Mouse (Mus musculus): ENCODE measurements around the gene Pld1.

DNA sequence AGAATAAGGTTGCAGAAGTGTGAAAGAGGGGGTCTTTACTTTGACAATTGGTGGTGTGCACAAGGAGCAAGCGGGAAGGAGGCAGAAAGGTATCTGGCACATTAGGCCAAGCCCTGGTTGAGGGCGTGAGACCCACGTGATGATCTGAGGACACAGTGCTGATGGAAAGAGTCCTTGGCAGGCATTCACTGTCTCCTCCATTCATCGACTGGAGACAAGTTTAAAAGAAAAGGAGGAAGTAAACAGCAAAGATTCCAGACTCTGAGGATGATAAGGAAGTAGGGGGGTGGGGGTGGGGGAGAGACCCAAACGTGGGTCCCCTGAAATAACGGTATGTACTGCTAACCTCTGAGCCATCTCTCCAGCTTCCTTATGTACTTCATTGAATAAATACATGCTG lies 142.5 kb downstream of the Pld1 start:
- no peak for TF ChIP-seq CTCF (IDR thresholded peaks at IDR 0.05; ENCODE audit: extremely low read depth, insufficient read depth, insufficient read length, insufficient replicate concordance)
- no peak for TF ChIP-seq POLR2A (IDR thresholded peaks at IDR 0.05; ENCODE audit: low read depth, low read length)
